In genomic region chr9:57972141-57972591, GRCm38 (mm10) we compare ENCODE assay signal across 10 mouse cellular contexts. TPM values are rescaled to one million over a fixed set of nuclear protein-coding genes. Genes with fewer than 3 reads are reported as not detected.
A peak's percentile ranks its signal among the peaks of the same experiment; 100 is the strongest.
DNase-seq lines count a peak whose midpoint lies in the region; TF ChIP-seq lines count a peak whose summit lies in the region.
"Had no signal": no experiment of that assay in that cellular context is flagged by ENCODE, and none has a peak within 500 bp of the region (broad histone marks: within the 10 kb centered on the region; RNA-seq: fewer than 3 reads in every experiment).

No protein-coding gene starts in this region.

- H3K27me3 ChIP-seq in heart, embryonic 10.5 days (ENCODE audit: insufficient read depth, poor library complexity, severe bottlenecking): no peaks in the 10 kb centered on the region
- H3K27me3 ChIP-seq: liver, embryonic 15.5 days had no signal

- peaks cover 45% of the 10 kb centered on the region for H3K4me1 ChIP-seq in heart, embryonic 10.5 days

- 52% methylated on average over 9 of the region's 9 CpGs for WGBS in heart, embryonic 10.5 days

- no peaks in the 10 kb centered on the region for H3K36me3 ChIP-seq in heart, embryonic 10.5 days
- H3K36me3 ChIP-seq: liver, embryonic 15.5 days had no signal

- no peaks in the 10 kb centered on the region for H3K9me3 ChIP-seq in heart, embryonic 10.5 days
- H3K9me3 ChIP-seq: liver, embryonic 15.5 days had no signal

- no peak for TF ChIP-seq CTCF in left cerebral cortex, adult 2 months (IDR thresholded peaks at IDR 0.05)

- intact Hi-C loops in left cerebral cortex, adult 2 months (cut with DNase I): no loop called here
- intact Hi-C loops in gastrocnemius, postnatal 14 days (cut with DNase I; ENCODE audit: low total_unique reads): no loop called here

- no peak overlapping the region for H3K4me3 ChIP-seq in left cerebral cortex, adult 2 months
- H3K4me3 ChIP-seq in heart, embryonic 10.5 days: no peak overlapping the region
- H3K4me3 ChIP-seq: liver, embryonic 15.5 days had no signal

- DNase-seq in left cerebral cortex, adult 2 months (ENCODE audit: extremely low spot score in 1 of 2, low spot score in 2 of 2): no peak
- DNase-seq in left cerebral cortex, adult 9 months (ENCODE audit: low spot score in 2 of 2): no peak
- peak; percentile 46 for DNase-seq in Muller cell, postnatal 12 days (ENCODE audit: inconsistent ontology term)
- no peak for DNase-seq in heart, embryonic 10.5 days (ENCODE audit: low spot score)
- DNase-seq in thymus, adult 18-20 months: peak; percentile 77 to 88
- DNase-seq in layer of hippocampus, adult 18-20 months (ENCODE audit: low spot score in 2 of 2): no peak
- DNase-seq in gastrocnemius, postnatal 14 days: no peak
- DNase-seq in left cerebral cortex, adult 8-10 months (ENCODE audit: low spot score in 2 of 2): no peak

- peak overlapping the region; percentile 44; the same call in 1 of the 2 replicates for H3K27ac ChIP-seq in left cerebral cortex, adult 2 months
- peak overlapping the region; percentile 56 for H3K27ac ChIP-seq in heart, embryonic 10.5 days
- H3K27ac ChIP-seq: hindbrain, postnatal 0 days; liver, embryonic 15.5 days had no signal

RNA-seq across cellular contexts. Expression of gene Sema7a, which starts 32.3 kb away (rescaled TPM):
- 100 to 1,000 TPM; 151 to 160 TPM for total RNA-seq in left cerebral cortex, adult 2 months (2021)
- polyA plus RNA-seq in heart, embryonic 10.5 days (2016; fragmentation: Nextera tagmentation; extraction: Ambion mirVana): 0.16 TPM in 1 of 2 replicates, not detected in the other
- total RNA-seq in layer of hippocampus, adult 18-20 months (2021): 10 to 100 TPM; 85.7 to 96.3 TPM
- 10 to 100 TPM; 16.8 to 21.0 TPM for total RNA-seq in gastrocnemius, postnatal 14 days (2021)
- total RNA-seq in left cerebral cortex, adult 8-10 months (2022): 100 to 1,000 TPM; 131 to 159 (median 145) TPM
- polyA plus RNA-seq: liver, embryonic 15.5 days had no signal

RNA-seq across cellular contexts. Expression of gene Cyp11a1, which starts 34.0 kb away (rescaled TPM):
- 1 to 10 TPM; 3.8 to 4.7 TPM for total RNA-seq in left cerebral cortex, adult 2 months (2021)
- polyA plus RNA-seq in heart, embryonic 10.5 days (2016; fragmentation: Nextera tagmentation; extraction: Ambion mirVana): 0.10 TPM in 1 of 2 replicates, not detected in the other
- 1 to 10 TPM in 1 of 2 experiments, under 1 TPM in 1; 0.94 to 1.7 TPM for total RNA-seq in layer of hippocampus, adult 18-20 months (2021)
- under 1 TPM in 1 of 2 experiments, not detected in 1; 0.98 TPM for total RNA-seq in gastrocnemius, postnatal 14 days (2021)
- total RNA-seq in left cerebral cortex, adult 8-10 months (2022): 1 to 10 TPM; 1.6 to 5.0 (median 2.9) TPM

Comparison
In these comparisons a context has a peak if more than half of its experiments do, and no peak if none do; other contexts are left out.
1. DNase-seq: peak in Muller cell, postnatal 12 days (single experiment) and thymus, adult 18-20 months (2 of 2); none in left cerebral cortex, adult 2 months (0 of 2), left cerebral cortex, adult 9 months (0 of 2), heart, embryonic 10.5 days (single experiment), layer of hippocampus, adult 18-20 months (0 of 2), gastrocnemius, postnatal 14 days (single experiment) and left cerebral cortex, adult 8-10 months (0 of 2).